Mouse (Mus musculus) midbrain, embryonic 12.5 days (tissue): ENCODE results near the gene Hsd11b1. TPM values are rescaled to one million over a fixed set of nuclear protein-coding genes. Genes with fewer than 3 reads are reported as not detected.

ENCODE experiments used
- ATAC-seq: fragments of 200-750 bp; cut with Nextera tagmentation; 2 replicates; pipeline ENCODE4 v1.8.0; 2017; ENCODE audit warnings: low read depth, moderate TSS enrichment, moderate library complexity; ENCODE audit not compliant: low FRiP score
- H3K27ac ChIP-seq: fragments of 300-500 bp; sonication (generic); replicated peaks from 2 replicates; pipeline ENCODE4 v1.5.1; 2016; ENCODE audit warnings: mild to moderate bottlenecking
- H3K27me3 ChIP-seq: fragments of 300-500 bp; sonication (generic); 2 replicates; pipeline ENCODE4 v1.6.1; 2016; ENCODE audit warnings: mild to moderate bottlenecking
- H3K36me3 ChIP-seq: fragments of 300-500 bp; sonication (generic); 2 replicates; pipeline ENCODE4 v1.6.1; 2016
- H3K4me1 ChIP-seq: fragments of 300-500 bp; sonication (generic); 2 replicates; pipeline ENCODE4 v1.6.1; 2016
- H3K4me2 ChIP-seq: fragments of 300-500 bp; sonication (generic); replicated peaks from 2 replicates; pipeline ENCODE4 v1.6.1; 2016; ENCODE audit warnings: mild to moderate bottlenecking, moderate library complexity
- H3K4me3 ChIP-seq: fragments of 300-500 bp; sonication (generic); 2 replicates; pipeline ENCODE4 v1.5.1; 2016; ENCODE audit warnings: mild to moderate bottlenecking
- H3K9ac ChIP-seq: fragments of 300-500 bp; sonication (generic); replicated peaks from 2 replicates; pipeline ENCODE4 v1.6.1; 2016; ENCODE audit warnings: mild to moderate bottlenecking, moderate library complexity
- H3K9me3 ChIP-seq: fragments of 300-500 bp; sonication (generic); 2 replicates; pipeline ENCODE4 v1.6.1; 2016; ENCODE audit warnings: mild to moderate bottlenecking
- WGBS: fragments of 180-500 bp; shearing (Covaris S2); methylation state at CpG from one replicate; pipeline ENCODE4 v1.1.7; 2016; 5-methylcytosine and 5-hydroxymethylcytosine counted together
- polyA plus RNA-seq: library from polyadenylated mRNA; unstranded; fragments of >200 nt; fragmentation: Nextera tagmentation; extraction: Ambion mirVana; gene quantifications from 2 replicates; pipeline ENCODE4 v1.2.1, GENCODE M21; 2016

The Hsd11b1 gene
- polyA plus RNA-seq, 1 experiment from 2014 or later = not detected

- Histone ChIP-seq H3K27ac (no peak overlapping the region), H3K4me2 (no peak overlapping the region), H3K9me3 (no peaks in the 10 kb centered on the region), H3K9ac (no peak overlapping the region), H3K4me1 (no peaks in the 10 kb centered on the region), H3K27me3 (peaks cover 9% of the 10 kb centered on the region; the same call in 1 of the 2 replicates), H3K4me3 (no peak overlapping the region), H3K36me3 (no peaks in the 10 kb centered on the region)
- ATAC-seq = no peak
- 89% methylated on average over 7 of the region's 7 CpGs for whole genome bisulfite sequencing
Observed at GRCm38 (mm10) chr1:193234930-193235329, 28.9 kb downstream of the Hsd11b1 start.

GRCm38 (mm10) chr1:193234130-193234645 lies 29.7 kb downstream of the Hsd11b1 start:
- WGBS = 96% methylated on average over 2 of the region's 2 CpGs
- H3K9me3 ChIP-seq = no peaks in the 10 kb centered on the region
- H3K27ac ChIP-seq = no peak overlapping the region
- no peak overlapping the region for H3K4me3 ChIP-seq
- no peak overlapping the region for H3K9ac ChIP-seq
- H3K36me3 ChIP-seq = no peaks in the 10 kb centered on the region
- no peak for ATAC-seq
- no peaks in the 10 kb centered on the region for H3K4me1 ChIP-seq
- H3K27me3 ChIP-seq = peaks cover 9% of the 10 kb centered on the region; the same call in 1 of the 2 replicates
- H3K4me2 ChIP-seq = no peak overlapping the region

GRCm38 (mm10) chr1:193232732-193233131 lies 31.1 kb downstream of the Hsd11b1 start:
- Histone ChIP-seq H3K4me1 (no peaks in the 10 kb centered on the region), H3K4me3 (no peak overlapping the region), H3K9me3 (no peaks in the 10 kb centered on the region), H3K36me3 (no peaks in the 10 kb centered on the region), H3K27me3 (peaks cover 9% of the 10 kb centered on the region; the same call in 1 of the 2 replicates), H3K4me2 (no peak overlapping the region), H3K27ac (no peak overlapping the region), H3K9ac (no peak overlapping the region)
- ATAC-seq = no peak
- WGBS = 94% methylated on average over 2 of the region's 2 CpGs

GRCm38 (mm10) chr1:193230935-193231334 lies 32.9 kb downstream of the Hsd11b1 start:
- ATAC-seq = no peak

GRCm38 (mm10) chr1:193230531-193230930 lies 33.3 kb downstream of the Hsd11b1 start:
- Histone ChIP-seq H3K9ac (no peak overlapping the region), H3K4me2 (no peak overlapping the region), H3K4me3 (no peak overlapping the region), H3K4me1 (peaks cover 2% of the 10 kb centered on the region; the same call in 1 of the 2 replicates), H3K27me3 (peaks cover 9% of the 10 kb centered on the region; the same call in 1 of the 2 replicates), H3K27ac (no peak overlapping the region), H3K36me3 (no peaks in the 10 kb centered on the region), H3K9me3 (no peaks in the 10 kb centered on the region)
- WGBS = 82% methylated on average over 3 of the region's 3 CpGs
- ATAC-seq = no peak

More at GRCm38 (mm10) chr1:193230935-193231334, 32.9 kb downstream of the Hsd11b1 start:
- no peak overlapping the region for H3K4me2 ChIP-seq
- H3K27ac ChIP-seq = no peak overlapping the region
- H3K36me3 ChIP-seq = no peaks in the 10 kb centered on the region
- peaks cover 9% of the 10 kb centered on the region; the same call in 1 of the 2 replicates for H3K27me3 ChIP-seq
- 81% methylated on average over 5 of the region's 5 CpGs for WGBS
- H3K9me3 ChIP-seq = no peaks in the 10 kb centered on the region
- no peak overlapping the region for H3K4me3 ChIP-seq
- no peaks in the 10 kb centered on the region for H3K4me1 ChIP-seq
- no peak overlapping the region for H3K9ac ChIP-seq

DNA sequence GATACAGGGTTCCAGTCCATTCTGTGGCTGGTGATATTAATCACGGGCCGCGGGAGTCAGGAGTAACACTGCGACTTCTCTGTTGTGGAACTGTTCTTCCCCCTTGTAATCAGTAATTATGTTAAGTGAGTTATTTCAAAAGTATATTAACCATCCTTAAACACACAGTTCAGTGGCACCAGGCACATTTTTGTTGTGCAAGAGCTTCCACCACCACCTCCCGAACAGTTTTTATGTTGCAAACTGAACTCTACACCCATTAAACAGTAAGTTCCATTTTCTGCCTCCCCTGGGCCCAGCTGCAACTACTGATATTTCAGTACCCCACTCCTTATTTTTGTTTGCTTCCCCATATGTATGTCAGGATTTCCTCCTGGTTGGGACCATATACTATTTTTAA lies 34.3 kb downstream of the Hsd11b1 start:
- Histone ChIP-seq H3K36me3 (no peaks in the 10 kb centered on the region), H3K9ac (no peak overlapping the region), H3K4me3 (no peak overlapping the region), H3K27me3 (peaks cover 9% of the 10 kb centered on the region; the same call in 1 of the 2 replicates), H3K27ac (no peak overlapping the region), H3K4me2 (no peak overlapping the region), H3K9me3 (no peaks in the 10 kb centered on the region), H3K4me1 (peaks cover 6% of the 10 kb centered on the region; the same call in 1 of the 2 replicates)
- 96% methylated on average over 5 of the region's 5 CpGs for WGBS
- ATAC-seq = no peak

- no peaks in the 10 kb centered on the region for H3K36me3 ChIP-seq
- H3K9ac ChIP-seq = no peak overlapping the region
- ATAC-seq = no peak
- WGBS = 77% methylated on average over 4 of the region's 4 CpGs
- H3K27ac ChIP-seq = no peak overlapping the region
- H3K27me3 ChIP-seq = peaks cover 9% of the 10 kb centered on the region; the same call in 1 of the 2 replicates
- H3K4me1 ChIP-seq = peaks cover 6% of the 10 kb centered on the region; the same call in 1 of the 2 replicates
- no peak overlapping the region for H3K4me2 ChIP-seq
- H3K4me3 ChIP-seq = no peak overlapping the region
- H3K9me3 ChIP-seq = no peaks in the 10 kb centered on the region
Observed at GRCm38 (mm10) chr1:193227537-193227936, 36.3 kb downstream of the Hsd11b1 start.

DNA sequence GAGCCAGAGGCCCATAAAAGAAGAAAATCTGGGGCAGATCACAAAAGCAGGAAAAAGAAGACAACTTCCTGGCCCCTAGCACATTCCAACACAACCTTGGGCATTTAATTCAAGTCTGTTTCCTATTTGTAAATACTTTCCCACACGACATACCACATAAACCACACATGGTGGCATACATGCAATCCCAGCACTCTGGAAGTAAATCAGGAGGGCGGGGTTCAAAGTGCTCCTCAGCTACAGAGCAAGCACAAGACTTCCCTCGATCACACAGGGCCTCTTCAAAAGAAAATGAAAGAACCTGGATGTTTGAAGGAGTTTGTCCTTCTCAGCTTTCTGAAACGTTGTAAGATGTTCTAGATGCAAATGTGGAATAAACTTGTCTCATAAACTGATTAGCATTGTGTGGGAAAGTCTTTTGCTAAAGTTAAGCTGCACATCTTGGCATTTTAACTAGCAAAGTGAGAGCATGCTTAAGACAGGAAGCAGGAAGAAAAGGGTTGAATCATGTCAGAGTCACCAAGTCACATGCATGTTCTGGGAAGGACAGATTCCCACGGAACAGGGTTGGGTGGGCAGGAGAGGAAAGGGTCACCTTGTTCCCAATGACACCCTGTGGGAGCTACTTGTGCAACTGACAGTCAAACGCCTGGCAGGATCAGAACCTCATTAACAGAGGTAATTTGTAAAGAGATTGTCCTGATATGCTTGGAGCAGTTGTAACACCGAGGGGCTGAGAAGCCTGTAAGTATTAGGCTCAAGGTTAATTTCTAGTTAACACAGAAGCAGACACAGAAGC lies 37.0 kb downstream of the Hsd11b1 start:
- H3K27me3 ChIP-seq = peaks cover 13% of the 10 kb centered on the region; the same call in 1 of the 2 replicates
- 57% methylated on average over 7 of the region's 7 CpGs for WGBS

DNA sequence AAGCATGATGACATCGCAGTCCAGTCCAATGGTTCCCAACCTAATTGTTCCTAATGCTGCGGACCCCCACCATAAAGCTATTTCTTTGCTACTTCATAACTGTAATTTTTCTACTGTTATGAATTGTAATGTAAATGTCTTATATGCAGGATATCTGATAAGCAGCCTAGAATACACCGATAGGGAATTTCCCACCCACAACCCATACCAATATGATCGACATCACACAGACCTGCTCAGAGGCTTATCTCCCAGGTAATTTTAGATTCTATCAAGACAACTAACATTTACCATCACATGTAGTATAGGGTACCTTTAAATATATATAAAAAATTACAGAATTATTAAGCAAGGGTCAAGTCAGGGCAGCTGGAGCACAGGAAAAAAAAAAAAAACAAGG lies 37.8 kb downstream of the Hsd11b1 start:
- no peak overlapping the region for H3K9ac ChIP-seq
- no peak overlapping the region for H3K27ac ChIP-seq
- H3K4me1 ChIP-seq = peaks cover 6% of the 10 kb centered on the region; the same call in 1 of the 2 replicates
- no peaks in the 10 kb centered on the region for H3K36me3 ChIP-seq
- no peaks in the 10 kb centered on the region for H3K9me3 ChIP-seq
- no peak overlapping the region for H3K4me2 ChIP-seq
- ATAC-seq = no peak
- peaks cover 6% of the 10 kb centered on the region; the same call in 1 of the 2 replicates for H3K27me3 ChIP-seq
- 94% methylated on average over 4 of the region's 4 CpGs for WGBS
- no peak overlapping the region for H3K4me3 ChIP-seq

More for the DNA sequence above, 37.0 kb downstream of the Hsd11b1 start:
- H3K9me3 ChIP-seq = no peaks in the 10 kb centered on the region
- no peak overlapping the region for H3K4me3 ChIP-seq
- no peak for ATAC-seq
- no peak overlapping the region for H3K4me2 ChIP-seq
- no peak overlapping the region for H3K9ac ChIP-seq
- no peak overlapping the region for H3K27ac ChIP-seq
- no peaks in the 10 kb centered on the region for H3K36me3 ChIP-seq
- H3K4me1 ChIP-seq = peaks cover 6% of the 10 kb centered on the region; the same call in 1 of the 2 replicates

GRCm38 (mm10) chr1:193225531-193225930 lies 38.3 kb downstream of the Hsd11b1 start:
- 34% methylated on average over 3 of the region's 3 CpGs for WGBS
- no peak for ATAC-seq
- H3K9me3 ChIP-seq = no peaks in the 10 kb centered on the region

DNA sequence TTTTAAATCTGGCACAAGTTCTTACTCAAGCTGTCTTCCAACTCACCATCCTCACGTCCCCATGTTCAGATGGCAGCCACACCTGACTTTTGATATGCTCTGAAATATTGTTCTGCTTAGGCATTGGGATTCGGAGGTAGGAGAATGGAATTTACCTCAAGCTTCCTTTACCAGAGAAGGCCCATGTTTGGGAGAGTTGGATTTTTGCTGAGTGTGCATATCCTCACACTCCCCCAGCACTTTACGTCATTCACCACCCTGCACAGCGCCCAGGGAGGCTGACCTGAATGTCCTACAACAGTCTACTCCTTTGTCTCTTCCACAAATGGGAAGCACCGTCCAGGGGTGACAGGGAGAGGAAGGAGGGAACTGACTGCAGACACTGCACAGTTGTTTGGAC lies 43.5 kb downstream of the Hsd11b1 start:
- H3K9me3 ChIP-seq = no peaks in the 10 kb centered on the region
- H3K9ac ChIP-seq = no peak overlapping the region
- no peak overlapping the region for H3K4me2 ChIP-seq
- 0 out of 2 replicates have a peak, but pooled peaks cover 4% of the 10 kb centered on the region for H3K27me3 ChIP-seq
- H3K4me1 ChIP-seq = peaks cover 3% of the 10 kb centered on the region; the same call in 1 of the 2 replicates
- no peaks in the 10 kb centered on the region for H3K36me3 ChIP-seq
- WGBS = 69% methylated on average over 5 of the region's 5 CpGs
- H3K27ac ChIP-seq = no peak overlapping the region
- no peak for ATAC-seq
- H3K4me3 ChIP-seq = no peak overlapping the region

More at GRCm38 (mm10) chr1:193225531-193225930, 38.3 kb downstream of the Hsd11b1 start:
- no peak overlapping the region for H3K4me3 ChIP-seq
- no peak overlapping the region for H3K9ac ChIP-seq
- H3K4me2 ChIP-seq = no peak overlapping the region
- H3K27me3 ChIP-seq = 0 out of 2 replicates have a peak, but pooled peaks cover 4% of the 10 kb centered on the region
- no peaks in the 10 kb centered on the region for H3K36me3 ChIP-seq
- H3K27ac ChIP-seq = no peak overlapping the region
- H3K4me1 ChIP-seq = peaks cover 6% of the 10 kb centered on the region; the same call in 1 of the 2 replicates

GRCm38 (mm10) chr1:193216000-193216399 lies 47.9 kb downstream of the Hsd11b1 start:
- Histone ChIP-seq H3K9me3 (no peaks in the 10 kb centered on the region), H3K4me1 (no peaks in the 10 kb centered on the region), H3K27ac (no peak overlapping the region), H3K4me3 (no peak overlapping the region), H3K9ac (no peak overlapping the region), H3K4me2 (no peak overlapping the region), H3K27me3 (no peaks in the 10 kb centered on the region), H3K36me3 (no peaks in the 10 kb centered on the region)
- ATAC-seq = no peak
- 73% methylated on average over 3 of the region's 3 CpGs for WGBS
